Mouse (Mus musculus) 416B (cell line): ENCODE data around the gene Ube2n.
"Not testable (repeated sequence)": the region's sequence is repeated elsewhere in the genome, so short reads cannot be mapped to it uniquely, and the experiment has no call there.

Experiments
- DNase-seq: peaks from one replicate; pipeline ENCODE4 v3.0.0; 2011; ENCODE audit warnings: low read depth

Gene Ube2n

GRCm38 (mm10) chr10:95525037-95525675 lies 10.2 kb downstream of the Ube2n start:
- no peak for DNase-seq

GRCm38 (mm10) chr10:95525871-95526270 lies 10.9 kb downstream of the Ube2n start:
- no peak for DNase-seq

- DNase-seq: peak; percentile 64
Measured at GRCm38 (mm10) chr10:95526495-95527122, 11.7 kb downstream of the Ube2n start.

GRCm38 (mm10) chr10:95530551-95531121 lies 15.7 kb downstream of the Ube2n start:
- DNase-seq: no peak

GRCm38 (mm10) chr10:95532916-95533315 lies 18.0 kb downstream of the Ube2n start:
- peak; percentile 54 for DNase-seq

- DNase-seq: no peak
Measured at GRCm38 (mm10) chr10:95533382-95533781, 18.4 kb downstream of the Ube2n start.

GRCm38 (mm10) chr10:95535399-95536221 lies 20.7 kb downstream of the Ube2n start:
- DNase-seq: no peak

- no peak for DNase-seq
Measured at GRCm38 (mm10) chr10:95536222-95536541, 21.2 kb downstream of the Ube2n start.

- no peak for DNase-seq
Measured at GRCm38 (mm10) chr10:95539260-95539659, 24.3 kb downstream of the Ube2n start.

- DNase-seq: no peak
Measured at GRCm38 (mm10) chr10:95539841-95540240, 24.9 kb downstream of the Ube2n start.

- no peak for DNase-seq
Measured at GRCm38 (mm10) chr10:95542916-95543315, 28.0 kb downstream of the Ube2n start.

- DNase-seq: no peak
Measured at GRCm38 (mm10) chr10:95543377-95543776, 28.4 kb downstream of the Ube2n start.

- DNase-seq: no peak
Measured at GRCm38 (mm10) chr10:95544004-95544403, 29.1 kb downstream of the Ube2n start.

GRCm38 (mm10) chr10:95544651-95545050 lies 29.7 kb downstream of the Ube2n start:
- no peak for DNase-seq

- no peak for DNase-seq
Measured at GRCm38 (mm10) chr10:95545051-95545450, 30.1 kb downstream of the Ube2n start.

- DNase-seq: no peak
Measured at GRCm38 (mm10) chr10:95546178-95546577, 31.2 kb downstream of the Ube2n start.

- no peak for DNase-seq
Measured at GRCm38 (mm10) chr10:95548154-95548826, 33.3 kb downstream of the Ube2n start.

GRCm38 (mm10) chr10:95549080-95549479 lies 34.1 kb downstream of the Ube2n start:
- not testable (repeated sequence) for DNase-seq

GRCm38 (mm10) chr10:95550506-95550905 lies 35.6 kb downstream of the Ube2n start:
- peak; percentile 61 for DNase-seq

GRCm38 (mm10) chr10:95551752-95552151 lies 36.8 kb downstream of the Ube2n start:
- DNase-seq: peak; percentile 65

- DNase-seq: no peak
Measured at GRCm38 (mm10) chr10:95552326-95552725, 37.4 kb downstream of the Ube2n start.

GRCm38 (mm10) chr10:95555866-95556265 lies 40.9 kb downstream of the Ube2n start:
- no peak for DNase-seq
